ENCODE assay signal across 9 mouse cellular contexts in the genomic region with DNA sequence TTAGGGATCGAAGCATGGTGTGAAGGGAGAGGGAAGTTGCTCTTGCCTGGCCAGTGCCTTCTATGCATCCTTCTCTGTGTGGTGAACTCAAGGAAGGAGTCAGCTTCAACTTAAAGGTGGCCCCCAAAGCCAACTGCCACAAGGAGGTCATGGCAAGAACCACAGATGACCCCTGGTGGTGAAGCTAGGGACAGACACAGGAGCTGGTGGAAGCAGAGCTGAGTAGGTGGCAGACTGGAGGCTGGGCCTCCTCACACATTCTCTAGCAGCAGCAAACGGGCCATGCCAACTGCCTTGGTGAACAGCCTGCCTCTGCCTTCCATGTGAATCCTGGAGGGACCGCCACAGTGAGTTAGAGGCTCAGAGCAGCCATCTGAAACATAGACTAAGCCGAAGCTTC. TPM values are rescaled to one million over a fixed set of nuclear protein-coding genes. Genes with fewer than 3 reads are reported as not detected.
DNase-seq lines count a peak whose midpoint lies in the region; ATAC-seq lines count a peak whose summit lies in the region.
"Had no signal": no experiment of that assay in that cellular context is flagged by ENCODE, and none has a peak within 500 bp of the region (broad histone marks: within the 10 kb centered on the region; RNA-seq: fewer than 3 reads in every experiment).

No protein-coding gene starts in this region.

- no peak for ATAC-seq in hindbrain, embryonic 11.5 days (ENCODE audit: low FRiP score)
- ATAC-seq in hindbrain, embryonic 13.5 days (ENCODE audit: low FRiP score), result no peak

- H3K4me3 ChIP-seq in hindbrain, embryonic 11.5 days (ENCODE audit: low read depth, low read length), result no peak overlapping the region
- H3K4me3 ChIP-seq in hindbrain, embryonic 13.5 days, result no peak overlapping the region
- H3K4me3 ChIP-seq in embryonic facial prominence, embryonic 10.5 days, result no peak overlapping the region
- H3K4me3 ChIP-seq: midbrain, embryonic 12.5 days had no signal

- H3K27ac ChIP-seq in hindbrain, embryonic 11.5 days (ENCODE audit: low read depth, low read length), result no peak overlapping the region
- H3K27ac ChIP-seq in hindbrain, embryonic 13.5 days, result no peak overlapping the region
- 0 out of 2 replicates have a peak overlapping the region, but pooled peaks have one; percentile 6 for H3K27ac ChIP-seq in embryonic facial prominence, embryonic 10.5 days (replicated peaks)
- H3K27ac ChIP-seq: midbrain, embryonic 12.5 days had no signal

- no peaks in the 10 kb centered on the region for H3K9me3 ChIP-seq in hindbrain, embryonic 11.5 days (ENCODE audit: control insufficient read depth, low read length)
- H3K9me3 ChIP-seq in hindbrain, embryonic 13.5 days, result peaks cover 5% of the 10 kb centered on the region; the same call in 1 of the 2 replicates
- H3K9me3 ChIP-seq in embryonic facial prominence, embryonic 10.5 days, result peaks cover 5% of the 10 kb centered on the region

- H3K9ac ChIP-seq in hindbrain, embryonic 11.5 days (ENCODE audit: low read depth, low read length), result no peak overlapping the region
- no peak overlapping the region for H3K9ac ChIP-seq in hindbrain, embryonic 13.5 days
- H3K9ac ChIP-seq: midbrain, embryonic 12.5 days had no signal

- WGBS in hindbrain, embryonic 11.5 days, result 76% methylated on average over 4 of the region's 4 CpGs
- 70% methylated on average over 4 of the region's 4 CpGs for WGBS in hindbrain, embryonic 13.5 days
- 80% methylated on average over 4 of the region's 4 CpGs for WGBS in embryonic facial prominence, embryonic 10.5 days

- peak; percentile 64 for DNase-seq in hindbrain, embryonic 11.5 days (ENCODE audit: low spot score)
- peak; percentile 69 for DNase-seq in adrenal gland, adult 2 months
- peak; percentile 67 for DNase-seq in embryonic facial prominence, embryonic 10.5 days (ENCODE audit: low spot score)
- DNase-seq in induced T-regulatory cell, adult 2 months (ENCODE audit: low read depth), result peak; percentile 64
- DNase-seq in left cerebral cortex, adult 9 months (ENCODE audit: low spot score in 2 of 2), result peak; percentile 20 to 70
- peak; percentile 37 for DNase-seq in ovary, adult 18-20 months (ENCODE audit: low spot score)
- DNase-seq in thymus, postnatal 0 days (ENCODE audit: low spot score), result peak; percentile 61

- H3K36me3 ChIP-seq in hindbrain, embryonic 11.5 days (ENCODE audit: control insufficient read depth, insufficient read depth, low read length), result no peaks in the 10 kb centered on the region
- H3K36me3 ChIP-seq in hindbrain, embryonic 13.5 days, result peaks cover 5% of the 10 kb centered on the region
- H3K36me3 ChIP-seq in embryonic facial prominence, embryonic 10.5 days (replicated peaks), result 0 out of 2 replicates have a peak, but pooled peaks cover 3% of the 10 kb centered on the region
- H3K36me3 ChIP-seq: midbrain, embryonic 12.5 days had no signal

- H3K4me2 ChIP-seq in hindbrain, embryonic 11.5 days (replicated peaks; ENCODE audit: low read depth, low read length), result no peak overlapping the region
- no peak overlapping the region for H3K4me2 ChIP-seq in hindbrain, embryonic 13.5 days
- H3K4me2 ChIP-seq: midbrain, embryonic 12.5 days had no signal

- H3K4me1 ChIP-seq in hindbrain, embryonic 11.5 days (replicated peaks; ENCODE audit: control insufficient read depth, insufficient read depth, low read length), result 0 out of 2 replicates have a peak, but pooled peaks cover 3% of the 10 kb centered on the region
- H3K4me1 ChIP-seq in hindbrain, embryonic 13.5 days (replicated peaks), result peaks cover 10% of the 10 kb centered on the region
- peaks cover 10% of the 10 kb centered on the region; the same call in 1 of the 2 replicates for H3K4me1 ChIP-seq in embryonic facial prominence, embryonic 10.5 days

- no peaks in the 10 kb centered on the region for H3K27me3 ChIP-seq in hindbrain, embryonic 11.5 days (ENCODE audit: control insufficient read depth, insufficient read depth, low read length)
- no peaks in the 10 kb centered on the region for H3K27me3 ChIP-seq in hindbrain, embryonic 13.5 days
- H3K27me3 ChIP-seq in embryonic facial prominence, embryonic 10.5 days (replicated peaks; ENCODE audit: low read depth, poor library complexity, severe bottlenecking), result no peaks in the 10 kb centered on the region
- H3K27me3 ChIP-seq: midbrain, embryonic 12.5 days had no signal

RNA-seq across cellular contexts. Expression of a gene that starts 23.6 kb away (rescaled TPM):
- 3.7 and 5.5 TPM in 2 replicates for polyA plus RNA-seq in hindbrain, embryonic 11.5 days (2014; fragmentation: Nextera tagmentation; extraction: Ambion mirVana)
- 9.5 and 12.2 TPM in 2 replicates for polyA plus RNA-seq in hindbrain, embryonic 13.5 days (2015; fragmentation: Nextera tagmentation; extraction: Ambion mirVana)
- 10 to 100 TPM; 22.7 to 29.7 TPM for total RNA-seq in adrenal gland, adult 2 months (2021)
- 4.5 and 5.6 TPM in 2 replicates for polyA plus RNA-seq in adrenal gland, adult 2 months (2012; rRNA removed)
- polyA plus RNA-seq in embryonic facial prominence, embryonic 10.5 days (2016; fragmentation: Nextera tagmentation; extraction: Ambion mirVana), result 4.4 and 5.2 TPM in 2 replicates
- polyA plus RNA-seq in thymus, postnatal 0 days (2015; fragmentation: Nextera tagmentation; extraction: Ambion mirVana), result 7.0 and 8.0 TPM in 2 replicates
